Mouse (Mus musculus) lung, postnatal 36 days (tissue): Measurements from ENCODE around the gene Wee1.
A peak's percentile ranks its signal among the peaks of the same experiment; 100 is the strongest.
"Not testable (repeated sequence)": the region's sequence is repeated elsewhere in the genome, so short reads cannot be mapped to it uniquely, and the experiment has no call there.

Source experiments
- DNase-seq: peaks from one replicate; pipeline ENCODE4 v3.0.0; 2022; ENCODE audit warnings: mixed read lengths

The Wee1 gene

DNA sequence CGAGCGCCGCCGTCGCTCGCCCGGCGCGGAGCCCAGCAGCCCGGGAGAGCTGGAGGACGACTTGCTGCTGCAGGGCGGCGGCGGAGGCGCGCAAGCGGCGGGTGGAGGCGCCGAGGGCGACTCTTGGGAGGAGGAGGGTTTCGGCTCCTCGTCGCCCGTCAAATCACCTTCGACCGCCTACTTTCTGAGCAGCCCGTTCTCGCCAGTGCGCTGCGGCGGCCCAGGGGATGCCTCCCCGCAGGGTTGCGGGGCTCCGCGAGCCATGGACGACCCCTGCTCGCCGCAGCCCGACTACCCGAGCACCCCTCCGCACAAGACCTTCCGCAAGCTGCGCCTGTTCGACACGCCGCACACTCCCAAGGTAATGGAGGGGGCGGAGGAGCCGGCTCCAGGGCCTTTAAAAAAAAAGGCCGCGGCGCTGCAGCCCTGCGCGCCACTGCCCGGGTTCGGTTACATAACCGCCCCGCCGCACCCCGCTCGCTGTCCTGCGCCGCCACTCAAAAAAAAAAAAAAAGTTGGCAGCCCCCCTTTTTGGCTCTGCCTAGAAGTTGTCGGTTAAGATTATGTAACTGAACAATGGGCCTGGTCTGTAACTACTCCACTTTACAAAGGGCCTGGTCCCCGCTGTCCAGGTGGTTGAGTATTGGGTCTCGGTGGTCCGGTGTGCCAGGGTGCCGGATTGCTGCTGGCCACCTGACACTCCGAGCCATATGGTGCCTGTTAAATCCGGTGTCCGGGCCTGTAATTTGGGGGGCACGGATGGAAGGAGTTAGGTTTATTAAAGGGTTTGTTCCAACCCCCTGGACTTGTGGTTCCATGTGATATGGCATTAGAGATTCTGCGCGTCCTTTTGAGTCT is 948 bp downstream of the Wee1 start:
- DNase-seq = peak; percentile 88

- DNase-seq = peak; percentile 70
Observed at GRCm38 (mm10) chr7:110123844-110124555, 2.2 kb downstream of the Wee1 start.

DNA sequence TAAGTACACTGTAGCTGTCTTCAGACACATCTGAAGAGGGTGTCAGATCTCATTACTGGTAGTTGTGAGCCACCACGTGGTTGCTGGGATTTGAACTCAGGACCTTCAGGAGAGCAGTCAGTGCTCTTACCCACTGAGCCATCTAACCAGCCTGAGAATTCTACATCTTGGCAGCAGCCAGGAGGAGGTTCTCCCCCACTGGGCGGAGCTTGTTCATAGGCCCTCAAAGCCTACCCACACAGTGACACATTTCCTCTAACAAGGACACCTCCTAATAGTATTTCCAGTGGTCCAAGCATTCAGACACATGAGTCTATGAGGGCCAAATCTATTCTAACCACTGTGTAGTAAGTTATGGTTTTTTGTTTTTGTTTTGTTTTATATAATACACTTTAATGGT is 6.7 kb downstream of the Wee1 start:
- no peak for DNase-seq

GRCm38 (mm10) chr7:110132272-110132671 is 10.4 kb downstream of the Wee1 start:
- not testable (repeated sequence) for DNase-seq

- no peak for DNase-seq
Observed at GRCm38 (mm10) chr7:110133988-110134387, 12.1 kb downstream of the Wee1 start.

DNA sequence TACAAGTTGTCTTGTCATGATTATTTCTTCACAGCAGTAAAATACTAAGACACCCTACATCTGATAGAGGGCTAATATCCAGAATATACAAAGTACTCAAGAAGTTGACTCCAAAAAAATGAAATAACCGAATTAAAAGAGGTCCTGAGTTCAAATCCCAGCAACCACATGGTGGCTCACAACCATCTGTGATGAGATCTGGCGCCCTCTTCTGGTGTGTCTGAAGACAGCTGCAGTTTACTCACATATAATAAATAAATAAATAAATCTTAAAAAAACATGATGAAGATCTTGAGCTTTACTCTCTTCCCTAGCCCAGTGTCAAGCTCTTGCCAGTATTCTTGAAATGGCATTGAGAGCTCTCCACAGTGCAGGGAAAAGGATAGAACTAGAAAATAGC is 16.7 kb downstream of the Wee1 start:
- DNase-seq = no peak

- DNase-seq = no peak
Observed at GRCm38 (mm10) chr7:110143863-110144262, 22.0 kb downstream of the Wee1 start.

GRCm38 (mm10) chr7:110152891-110153290 is 31.0 kb downstream of the Wee1 start:
- no peak for DNase-seq

- peak; percentile 37 for DNase-seq
Observed at GRCm38 (mm10) chr7:110156712-110157260, 34.9 kb downstream of the Wee1 start.

- peak; percentile 40 for DNase-seq
Observed at GRCm38 (mm10) chr7:110157261-110157910, 35.5 kb downstream of the Wee1 start.

- no peak for DNase-seq
Observed at GRCm38 (mm10) chr7:110158073-110158472, 36.2 kb downstream of the Wee1 start.

- not testable (repeated sequence) for DNase-seq
Observed at GRCm38 (mm10) chr7:110160109-110160508, 38.3 kb downstream of the Wee1 start.

DNA sequence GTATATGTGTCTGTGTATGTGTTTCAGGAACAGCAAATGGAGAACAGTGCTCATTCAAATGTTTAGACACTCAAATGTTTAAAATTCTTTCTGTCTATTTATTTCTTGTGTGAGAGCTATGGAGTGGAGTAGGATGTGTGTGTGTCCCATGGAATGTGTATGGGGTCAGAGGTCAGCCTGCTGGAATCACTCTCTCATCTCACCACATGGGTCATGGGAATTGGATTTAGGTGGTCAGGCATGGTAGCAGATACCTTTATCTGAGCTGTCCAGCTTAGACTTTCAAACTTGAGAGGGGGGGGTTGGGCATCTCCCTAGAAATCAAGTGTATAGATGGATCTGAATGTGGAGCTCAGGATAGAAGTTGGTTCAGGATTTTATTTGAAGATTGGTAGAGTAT is 38.8 kb downstream of the Wee1 start:
- no peak for DNase-seq

DNA sequence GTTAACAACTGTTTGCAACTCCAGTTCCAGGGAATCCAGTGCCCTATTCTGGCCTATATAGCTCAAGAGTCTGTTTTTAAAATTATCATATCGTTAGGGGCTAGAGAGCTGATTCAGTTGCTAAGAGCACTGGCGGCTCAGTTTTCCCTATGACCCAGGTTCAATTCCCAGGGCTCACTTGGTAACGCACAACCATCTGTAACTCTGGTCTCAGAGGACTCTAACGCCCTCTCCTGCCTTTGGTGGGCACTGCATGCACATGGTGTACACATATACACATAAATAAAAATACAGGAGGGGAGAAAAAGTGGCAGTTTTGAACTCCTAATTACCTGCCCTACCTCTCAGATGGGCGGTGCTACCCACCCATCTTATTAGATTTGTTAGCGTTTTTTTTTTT is 41.2 kb downstream of the Wee1 start:
- DNase-seq = peak; percentile 16

DNA sequence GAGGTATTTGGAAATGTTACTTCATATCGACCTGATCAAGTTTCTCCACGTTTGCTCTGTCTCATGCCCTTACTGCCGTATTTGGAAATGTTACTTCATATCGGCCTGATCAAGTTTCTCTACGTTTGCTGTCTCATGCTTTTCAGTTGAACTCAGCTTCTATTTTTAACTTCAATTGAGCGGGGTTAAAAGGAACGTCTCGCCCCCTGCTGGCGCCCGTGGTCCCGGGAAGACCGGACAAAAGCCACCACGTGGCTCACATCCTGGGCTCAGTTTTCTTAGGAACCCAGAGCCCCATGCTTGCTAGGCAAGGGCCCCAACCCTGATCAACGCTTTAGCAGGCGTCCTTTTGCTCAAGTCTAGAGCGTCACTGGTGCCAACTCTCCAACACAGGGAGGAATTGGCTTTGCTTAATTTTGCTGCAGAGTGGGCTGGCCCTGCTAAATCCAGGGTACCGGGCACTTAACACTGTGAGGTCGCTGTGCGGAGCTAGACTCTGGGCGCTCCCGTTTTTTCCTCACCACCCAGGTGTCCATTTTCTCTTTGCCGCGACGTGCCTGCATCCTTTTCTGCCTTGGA is 42.3 kb downstream of the Wee1 start:
- peak; percentile 97 for DNase-seq

DNA sequence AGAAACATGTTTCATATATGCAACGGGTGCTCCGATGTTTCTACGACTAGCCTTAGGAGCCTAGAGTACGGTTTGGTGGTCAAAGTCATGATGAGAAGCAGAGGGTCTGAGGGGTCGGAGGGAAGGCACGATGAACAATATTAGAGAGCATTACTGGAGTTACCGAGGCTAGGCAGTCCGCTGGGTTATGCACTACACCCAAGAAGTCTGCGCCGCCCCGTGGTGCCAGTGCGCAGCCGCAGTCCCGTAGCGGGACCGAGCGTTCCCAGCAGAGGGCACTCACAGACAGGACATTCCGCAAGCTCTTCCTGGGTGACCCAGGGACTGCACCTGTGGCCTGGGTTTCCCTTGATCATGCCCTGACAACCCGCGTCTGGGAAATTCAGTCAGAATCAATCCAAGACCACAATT is 42.9 kb downstream of the Wee1 start:
- peak; percentile 98 for DNase-seq

- peak; percentile 34 for DNase-seq
Observed at GRCm38 (mm10) chr7:110166233-110166632, 44.4 kb downstream of the Wee1 start.

GRCm38 (mm10) chr7:110179208-110179607 is 57.4 kb downstream of the Wee1 start:
- no peak for DNase-seq

- DNase-seq = no peak
Observed at GRCm38 (mm10) chr7:110180613-110181012, 58.8 kb downstream of the Wee1 start.

DNA sequence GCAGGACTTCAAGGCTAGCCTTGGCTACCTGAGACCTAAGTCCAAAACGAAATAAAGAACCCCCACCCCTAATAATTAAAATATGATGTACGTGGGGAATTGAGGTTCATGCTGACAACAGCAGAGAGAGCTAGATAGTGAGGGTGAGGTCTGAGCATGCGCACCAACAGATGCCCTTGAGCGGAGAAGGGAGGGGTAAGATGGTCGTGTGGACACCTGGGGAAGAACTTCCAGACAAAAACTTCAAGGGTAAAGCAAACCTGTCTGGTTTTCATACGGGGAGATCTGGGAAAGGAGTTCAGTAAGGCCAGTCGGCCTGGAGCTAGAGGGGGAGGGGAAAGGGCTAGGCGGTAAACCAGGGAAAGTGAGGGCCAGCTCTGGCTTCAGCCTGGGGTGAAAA is 59.6 kb downstream of the Wee1 start:
- no peak for DNase-seq

GRCm38 (mm10) chr7:110184608-110185007 is 62.8 kb downstream of the Wee1 start:
- no peak for DNase-seq

- DNase-seq = peak; percentile 44
Observed at GRCm38 (mm10) chr7:110189951-110190350, 68.1 kb downstream of the Wee1 start.
